Mouse (Mus musculus): ENCODE results near the gene Dapl1. TPM values are rescaled to one million over a fixed set of nuclear protein-coding genes. Genes with fewer than 3 reads are reported as not detected.

Dapl1 gene
- polyA plus RNA-seq (2012; rRNA removed), result not detected in 2 replicates

GRCm38 (mm10) chr2:59484438-59484837 lies at the start of gene Dapl1:
Gene Dapl1 (plus strand): TSS chr2:59484653.

Other genes starting within 250 kb of the Dapl1 start
- 1.2 and 1.3 TPM in 2 replicates for gene Tanc1, start 127.4 kb downstream of the Dapl1 start, polyA plus RNA-seq (2012; rRNA removed)

Data from liver, embryonic 14 days (tissue).